Mouse (Mus musculus) CH12.LX (cell line): ENCODE data around the gene Cox8a.

ENCODE experiments used
- BHLHE40 ChIP-seq: IDR thresholded peaks from 2 replicates; pipeline ENCODE4 v1.6.1; 2011; ENCODE audit warnings: mild to moderate bottlenecking, low read depth, low read length, improper control_type of control experiment
- CHD1 ChIP-seq: IDR thresholded peaks from 2 replicates; pipeline ENCODE4 v1.6.1; 2012; ENCODE audit warnings: low read depth, low read length, improper control_type of control experiment, inconsistent platforms
- CTCF ChIP-seq, 2 experiments: IDR thresholded peaks in 1 of 2; conservative IDR thresholded peaks in 1 of 2; 2 replicates each; pipeline ENCODE4 v1.5.1; 2011 to 2012; ENCODE audit warnings: low read depth in 2 of 2, low read length in 2 of 2, improper control_type of control experiment in 1 of 2, inconsistent platforms in 1 of 2, mild to moderate bottlenecking in 1 of 2, moderate library complexity in 1 of 2
- EP300 ChIP-seq: IDR thresholded peaks from 2 replicates; pipeline ENCODE4 v1.6.1; 2011; ENCODE audit warnings: low read length, improper control_type of control experiment
- MAX ChIP-seq: IDR thresholded peaks from 2 replicates; pipeline ENCODE4 v1.6.1; 2011; ENCODE audit warnings: low read length, improper control_type of control experiment
- MEF2A ChIP-seq: IDR thresholded peaks from 2 replicates; pipeline ENCODE4 v1.6.1; 2014; ENCODE audit warnings: low read depth, mild to moderate bottlenecking, inconsistent platforms, low read length, improper control_type of control experiment, borderline replicate concordance
- NRF1 ChIP-seq: IDR thresholded peaks from 2 replicates; pipeline ENCODE4 v1.6.1; 2014; ENCODE audit warnings: low read depth, mild to moderate bottlenecking, inconsistent platforms, low read length, improper control_type of control experiment, moderate library complexity
- POLR2A ChIP-seq: IDR thresholded peaks from 2 replicates; pipeline ENCODE4 v1.6.1; 2011; ENCODE audit warnings: low read depth, mild to moderate bottlenecking, improper control_type of control experiment, low read length
- TBP ChIP-seq: conservative IDR thresholded peaks from 2 replicates; pipeline ENCODE4 v1.6.1; 2011; ENCODE audit warnings: low read depth, low read length, improper control_type of control experiment

DNA sequence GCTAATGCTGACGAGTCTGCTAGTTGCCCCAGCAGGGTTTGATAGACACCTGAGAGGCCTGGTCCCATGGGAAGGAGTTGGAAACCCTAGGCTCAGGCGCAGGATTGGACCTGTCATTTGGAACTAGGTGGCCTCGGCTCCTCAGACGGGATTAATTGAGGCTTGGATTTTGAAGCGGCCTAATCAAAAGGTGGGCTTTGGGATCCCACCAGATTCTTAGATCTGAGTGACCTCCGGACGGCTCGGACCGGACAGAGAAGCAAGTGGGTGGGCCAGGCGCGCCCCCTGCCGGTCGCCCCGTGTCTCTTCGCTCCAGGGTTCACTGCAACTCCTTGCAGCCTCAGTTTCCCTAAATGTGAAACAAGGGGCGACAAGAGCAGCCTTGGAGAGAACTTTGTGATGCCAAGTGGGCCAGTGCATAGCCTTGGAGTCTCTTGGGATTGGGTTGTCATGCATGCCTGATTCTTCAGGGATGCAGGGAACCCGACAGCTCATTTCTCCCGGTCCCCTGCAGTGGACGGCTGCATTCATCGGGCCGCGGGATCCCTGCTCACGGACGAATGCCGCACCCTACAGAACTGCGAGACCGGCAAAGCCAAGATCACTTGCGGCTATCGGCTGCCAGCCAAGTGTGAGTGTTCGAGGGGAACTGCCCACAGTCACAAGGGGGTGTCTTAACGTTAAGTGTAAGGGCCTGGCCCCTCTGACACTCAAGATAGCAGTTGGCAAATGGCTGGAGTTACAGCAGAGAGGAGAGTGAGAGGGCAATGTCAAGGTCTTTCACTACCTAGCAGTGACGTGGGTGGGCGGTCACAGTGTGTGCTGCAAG is 21.3 kb downstream of the Cox8a start:
- no peak for TF ChIP-seq NRF1
- no peak for TF ChIP-seq TBP
- peak; percentile 46 to 77; a peak in 3 of 4 replicates for TF ChIP-seq CTCF (conservative IDR thresholded peaks at IDR 0.05 in 1 of 2, IDR thresholded peaks at IDR 0.05 in 1 of 2; ENCODE audit: low read depth in 2 of 2, low read length in 2 of 2)
- no peak for TF ChIP-seq EP300
- no peak; the same call in 1 of the 2 replicates for TF ChIP-seq POLR2A
- TF ChIP-seq MAX, result no peak
- no peak for TF ChIP-seq CHD1
- no peak for TF ChIP-seq MEF2A
- no peak for TF ChIP-seq BHLHE40
